Mouse (Mus musculus): ENCODE data around the gene Slc9a7.

DNA sequence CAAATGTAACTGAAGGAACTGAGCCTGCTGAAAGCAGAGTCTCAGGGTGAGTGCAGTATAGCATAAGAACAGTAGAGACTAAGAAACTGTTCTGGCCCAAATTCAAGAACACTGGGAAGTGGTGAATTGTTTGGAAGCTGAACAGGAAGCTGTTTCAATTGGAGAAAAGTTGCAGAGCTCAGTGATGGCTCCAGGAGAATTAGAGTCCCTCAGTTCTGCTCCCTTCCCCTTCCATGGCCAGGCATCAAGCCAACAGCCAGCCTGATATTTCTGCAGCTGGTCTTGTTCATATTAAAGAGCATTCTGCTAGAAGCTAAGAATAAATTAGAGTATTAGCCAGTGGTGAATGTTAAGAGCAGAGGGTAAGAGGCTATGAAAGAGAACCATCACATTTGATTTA is 225.0 kb downstream of the Slc9a7 start:
- TF ChIP-seq POLR2A (IDR thresholded peaks at IDR 0.05; ENCODE audit: low read depth, low read length) (no peak), CTCF (IDR thresholded peaks at IDR 0.05; ENCODE audit: borderline replicate concordance, insufficient read depth, low read length) (no peak)

Data from embryonic fibroblast, embryonic 13.5 days (primary cell).